Mouse (Mus musculus) CD4-positive, CD25-positive, alpha-beta regulatory T cell, adult 4 months (primary cell): ENCODE data around the gene Pxmp4. TPM values are rescaled to one million over a fixed set of nuclear protein-coding genes. Genes with fewer than 3 reads are reported as not detected.

Experiments used
- ATAC-seq: one replicate; pipeline ENCODE4 v1.8.0; 2017
- polyA plus RNA-seq, 2 experiments: library from polyadenylated mRNA; unstranded; fragments of 100-300 nt; shearing (Covaris generic); gene quantifications; one replicate each; pipeline ENCODE4 v1.2.1; 2017

Gene Pxmp4
- polyA plus RNA-seq, 2 experiments from 2014 or later = 15.4 to 20.9 TPM

DNA sequence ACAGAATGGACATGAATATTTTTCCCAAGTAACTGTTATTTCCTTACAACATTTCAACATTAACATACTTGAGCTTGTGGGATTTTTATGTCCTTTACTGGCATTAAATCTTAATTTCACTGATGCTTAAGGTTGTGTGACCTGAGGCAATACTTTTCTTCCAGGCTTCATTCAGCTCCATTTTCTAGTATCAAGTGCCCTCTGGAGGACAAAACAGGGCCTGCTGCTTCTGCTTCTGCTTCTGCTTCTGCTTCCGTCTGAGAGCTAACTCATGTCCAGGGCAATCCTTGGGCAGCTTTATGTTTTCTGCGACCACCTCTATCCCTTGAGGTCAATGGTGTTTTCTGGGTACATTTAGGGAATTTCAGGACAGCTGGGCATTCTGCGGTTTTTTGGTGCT, 63.8 kb downstream of the Pxmp4 start:
- ATAC-seq = no peak

- ATAC-seq = no peak
Measured at GRCm38 (mm10) chr2:154538710-154539109, 64.8 kb downstream of the Pxmp4 start.

DNA sequence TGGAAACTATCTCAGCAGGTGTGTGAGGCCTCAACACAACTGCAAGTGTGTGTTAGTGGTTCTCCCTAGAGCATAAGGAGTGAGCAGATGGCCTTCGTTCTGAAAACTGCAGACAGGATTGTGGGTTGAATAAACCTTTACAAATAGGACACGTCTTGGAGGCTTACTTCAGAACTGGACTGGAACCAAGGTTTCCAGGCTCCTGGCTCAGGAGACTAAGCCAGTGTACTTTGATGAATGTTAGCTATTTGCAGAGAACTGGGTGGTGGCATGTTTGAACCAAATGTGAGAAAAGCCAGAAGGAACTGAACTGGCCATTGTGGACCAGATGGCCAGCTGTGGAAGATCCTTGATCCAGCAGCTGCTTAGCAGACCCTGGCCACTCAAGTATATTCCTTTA, 65.2 kb downstream of the Pxmp4 start:
- no peak for ATAC-seq

Other genes starting within 250 kb of the Pxmp4 start
- 10 to 100 TPM; 24.4 to 38.9 TPM for gene Cdk5rap1, start 230.7 kb downstream of the Pxmp4 start, polyA plus RNA-seq
- gene Snta1, start 195.6 kb downstream of the Pxmp4 start, polyA plus RNA-seq = not detected
- gene Cbfa2t2, start 167.2 kb downstream of the Pxmp4 start, polyA plus RNA-seq = 10 to 100 TPM; 22.9 to 33.0 TPM
- not detected for gene 1700003F12Rik, start 56.6 kb downstream of the Pxmp4 start, polyA plus RNA-seq
- not detected for gene Actl10, start 51.9 kb downstream of the Pxmp4 start, polyA plus RNA-seq
- under 1 TPM; 0.30 to 0.47 TPM for gene Necab3, start 44.8 kb downstream of the Pxmp4 start, polyA plus RNA-seq
- gene E2f1, start 33.8 kb downstream of the Pxmp4 start, polyA plus RNA-seq = 1 to 10 TPM in 1 of 2 experiments, under 1 TPM in 1; 0.42 to 1.5 TPM
- under 1 TPM; 0.39 to 0.93 TPM for gene Zfp341, start 9.6 kb upstream of the Pxmp4 start, polyA plus RNA-seq
- not detected for gene 4930519P11Rik, start 9.7 kb upstream of the Pxmp4 start, polyA plus RNA-seq
- gene Chmp4b, start 48.0 kb upstream of the Pxmp4 start, polyA plus RNA-seq = 1 to 10 TPM; 2.4 to 6.2 TPM
- gene Gm14214, start 166.3 kb upstream of the Pxmp4 start, polyA plus RNA-seq = not detected
- 1 to 10 TPM; 8.0 to 8.6 TPM for gene Raly, start 187.4 kb upstream of the Pxmp4 start, polyA plus RNA-seq
- gene a, start 187.7 kb upstream of the Pxmp4 start, polyA plus RNA-seq = not detected